Mouse (Mus musculus) liver, postnatal 0 days (tissue): ENCODE measurements around the gene Olfr113.

ENCODE experiments used
- CTCF ChIP-seq: sonication (generic); IDR thresholded peaks from 2 replicates; pipeline ENCODE4 v1.5.1; 2016; ENCODE audit warnings: antibody characterized with exemption, low read depth
- EP300 ChIP-seq: IDR thresholded peaks from 2 replicates; pipeline ENCODE4 v1.6.1; 2016; ENCODE audit warnings: antibody characterized with exemption, low read depth, mild to moderate bottlenecking

GRCm38 (mm10) chr17:37543800-37544435 is 33.5 kb downstream of the Olfr113 start:
- TF ChIP-seq EP300 (no peak), CTCF (no peak)
